Mouse (Mus musculus) Muller cell, postnatal 12 days (primary cell): ENCODE measurements around the gene Nr6a1.

ENCODE experiments used
- DNase-seq: peaks from one replicate; pipeline ENCODE4 v3.0.0-alpha.2; 2015; ENCODE audit errors: inconsistent ontology term

The Nr6a1 gene

GRCm38 (mm10) chr2:38783364-38783763 is 144.1 kb downstream of the Nr6a1 start:
- DNase-seq: no peak

GRCm38 (mm10) chr2:38782731-38783130 is 144.8 kb downstream of the Nr6a1 start:
- no peak for DNase-seq

- no peak for DNase-seq
These were observed 145.4 kb downstream of the Nr6a1 start for GRCm38 (mm10) chr2:38781945-38782720.

- DNase-seq: no peak
These were observed 147.5 kb downstream of the Nr6a1 start for GRCm38 (mm10) chr2:38779939-38780338.

GRCm38 (mm10) chr2:38777326-38777725 is 150.2 kb downstream of the Nr6a1 start:
- no peak for DNase-seq

DNA sequence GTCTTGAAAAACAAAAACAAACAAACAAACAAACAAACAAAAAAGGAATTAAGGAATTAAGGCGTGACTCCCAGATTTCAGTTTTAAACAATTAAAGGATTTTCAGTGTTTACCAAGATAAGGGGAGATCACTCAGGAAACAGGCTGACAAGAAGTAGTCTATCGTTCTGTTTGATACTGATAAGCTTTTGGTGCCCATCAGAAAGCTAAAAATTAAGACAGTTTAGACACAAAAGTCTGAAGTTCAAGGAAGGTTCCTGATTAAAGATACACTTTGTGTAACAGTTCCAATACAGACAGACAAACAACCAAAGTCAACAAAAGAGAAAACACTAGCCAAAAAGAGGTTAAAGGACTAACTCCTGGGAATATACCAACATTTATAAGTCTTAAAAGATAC is 152.6 kb downstream of the Nr6a1 start:
- DNase-seq: no peak

DNA sequence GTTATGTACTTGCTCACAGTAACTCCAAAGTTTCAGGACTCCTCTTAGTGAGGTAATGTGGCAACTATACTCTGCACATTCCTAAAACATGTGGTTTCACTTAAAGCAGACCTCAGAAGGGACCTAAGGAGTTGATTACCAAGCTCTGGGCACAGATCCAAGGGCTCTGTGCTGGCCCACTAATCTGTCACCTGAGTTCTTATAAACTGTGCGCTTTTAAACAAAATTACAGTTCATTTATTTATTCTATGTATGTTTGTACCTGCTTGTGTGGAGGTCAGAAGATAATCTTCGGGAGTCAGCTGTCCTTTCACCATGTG is 156.1 kb downstream of the Nr6a1 start:
- no peak for DNase-seq

GRCm38 (mm10) chr2:38770772-38771477 is 156.6 kb downstream of the Nr6a1 start:
- no peak for DNase-seq

DNA sequence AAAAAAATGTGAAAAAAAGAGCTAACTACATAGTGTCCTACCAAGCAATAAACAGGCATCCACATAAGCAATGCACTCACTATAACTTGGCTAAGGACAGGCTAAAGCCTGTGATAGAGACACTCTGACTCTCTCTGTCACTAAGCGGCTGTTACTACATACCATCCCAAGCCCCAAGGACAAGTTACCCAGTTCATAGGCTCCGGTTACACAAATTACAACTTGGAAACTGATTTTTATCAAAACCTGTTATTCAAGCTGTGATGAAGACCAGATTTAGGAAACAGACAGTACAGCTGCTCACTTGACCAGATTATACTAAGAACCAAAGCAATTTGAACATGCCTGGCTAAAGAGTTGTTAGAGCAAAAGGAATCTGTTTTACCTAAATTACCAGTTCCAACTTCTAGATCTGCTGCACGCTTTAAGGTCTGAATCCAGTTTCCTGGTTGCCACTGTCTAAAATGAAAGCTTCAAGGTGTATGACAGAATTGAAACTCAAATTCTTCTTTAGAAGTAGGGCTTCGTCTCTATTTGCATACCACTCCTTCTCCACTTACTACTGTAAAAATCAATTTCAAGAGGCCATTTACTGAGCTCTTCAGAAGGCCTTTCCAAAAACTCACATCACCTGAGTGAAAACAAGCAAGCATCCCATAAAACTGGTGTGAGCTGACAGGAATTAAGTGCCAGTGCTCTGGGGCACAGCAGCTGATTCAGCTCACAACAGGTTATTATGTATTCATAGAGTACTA is 160.1 kb downstream of the Nr6a1 start:
- no peak for DNase-seq

DNA sequence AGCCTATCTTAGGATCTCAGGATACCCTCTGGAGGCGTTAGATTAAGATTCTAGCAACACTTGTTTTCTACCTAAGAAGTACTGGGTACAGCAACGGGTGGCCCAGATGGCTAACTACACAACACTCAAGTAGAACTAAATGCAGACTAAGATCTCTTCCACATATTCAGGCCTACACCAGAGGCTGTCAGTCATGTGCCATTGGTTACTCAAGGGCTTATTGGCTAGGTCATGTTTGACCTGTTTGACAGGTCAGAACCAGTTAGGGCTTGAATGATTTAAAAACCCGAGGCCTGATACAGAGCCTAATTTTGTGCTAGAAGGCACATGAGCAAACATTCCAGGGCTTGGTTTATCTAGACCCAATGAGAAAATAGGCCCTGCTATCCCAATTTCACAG is 187.6 kb downstream of the Nr6a1 start:
- no peak for DNase-seq

- DNase-seq: peak; percentile 60
These were observed 188.1 kb downstream of the Nr6a1 start for GRCm38 (mm10) chr2:38739410-38739809.

DNA sequence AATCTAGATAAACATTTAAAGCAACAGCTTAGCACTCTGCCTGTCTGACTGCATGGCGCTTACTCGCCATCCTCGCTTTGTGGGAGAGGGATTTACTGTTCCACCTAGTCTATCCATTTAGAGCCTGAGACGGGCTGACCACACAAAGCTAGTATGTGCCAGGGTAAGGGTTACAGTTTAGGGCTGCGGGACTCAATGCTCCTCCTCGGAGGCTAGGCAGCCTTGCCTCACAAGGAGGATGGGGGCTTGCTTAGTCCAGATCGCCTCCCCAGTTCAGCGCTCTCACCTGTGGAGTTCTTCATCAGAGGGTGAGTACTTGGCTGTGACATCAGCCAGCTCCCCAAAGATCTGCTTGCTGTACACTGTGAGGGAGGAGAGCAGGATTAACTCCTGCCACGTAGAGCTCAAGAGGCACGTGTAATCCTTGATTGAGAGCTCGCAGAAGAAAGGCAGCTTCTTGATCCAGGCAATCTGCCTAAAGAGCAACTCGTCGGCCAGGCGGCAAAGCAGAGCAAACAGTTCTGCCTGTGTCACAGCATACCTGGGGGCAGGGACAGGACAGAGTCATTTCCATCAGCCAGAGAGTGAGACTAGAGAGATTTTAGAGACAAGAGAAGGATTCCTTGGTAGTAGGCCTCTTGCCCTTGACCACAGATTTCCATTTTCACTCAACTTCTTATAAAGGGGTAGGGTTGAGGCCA is 188.7 kb downstream of the Nr6a1 start:
- DNase-seq: no peak

DNA sequence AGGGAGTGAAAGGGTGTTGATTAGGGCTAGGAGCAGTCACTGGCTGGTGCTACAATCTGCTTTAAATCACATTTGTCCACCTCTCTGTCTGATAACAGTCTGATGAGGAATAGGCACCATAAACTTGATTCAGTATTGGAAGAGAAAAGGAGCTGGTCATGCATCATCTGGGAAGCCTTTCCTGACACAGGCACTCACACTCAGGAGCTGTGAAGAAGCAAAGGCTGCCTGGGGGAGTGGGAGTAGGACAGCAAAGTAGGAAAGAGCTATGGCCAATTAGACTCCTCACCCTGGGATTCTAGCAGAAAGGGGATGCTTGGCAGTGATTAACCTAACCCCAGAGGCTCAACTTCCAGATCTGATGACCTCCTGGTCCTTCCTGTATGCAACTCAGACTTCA is 191.7 kb downstream of the Nr6a1 start:
- DNase-seq: no peak

DNA sequence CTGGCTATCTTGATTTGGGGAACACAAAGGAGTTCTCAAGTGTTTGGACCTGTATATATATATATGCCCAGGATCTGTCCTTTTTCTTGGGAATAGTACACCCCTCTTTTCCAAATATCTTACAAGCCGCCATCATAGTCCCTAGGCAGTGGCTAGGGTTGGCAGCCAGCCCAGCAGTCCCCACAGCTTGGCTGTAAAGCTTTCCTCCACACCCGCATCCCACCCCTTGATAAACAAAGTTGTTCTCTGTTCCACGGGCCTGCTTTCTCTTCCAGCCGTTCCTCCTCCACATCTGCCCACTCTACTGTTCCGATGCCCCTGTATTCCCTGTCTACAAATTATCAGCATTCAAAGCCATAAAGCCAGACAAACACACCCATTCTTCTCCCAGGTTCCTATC is 192.8 kb downstream of the Nr6a1 start:
- DNase-seq: no peak

DNA sequence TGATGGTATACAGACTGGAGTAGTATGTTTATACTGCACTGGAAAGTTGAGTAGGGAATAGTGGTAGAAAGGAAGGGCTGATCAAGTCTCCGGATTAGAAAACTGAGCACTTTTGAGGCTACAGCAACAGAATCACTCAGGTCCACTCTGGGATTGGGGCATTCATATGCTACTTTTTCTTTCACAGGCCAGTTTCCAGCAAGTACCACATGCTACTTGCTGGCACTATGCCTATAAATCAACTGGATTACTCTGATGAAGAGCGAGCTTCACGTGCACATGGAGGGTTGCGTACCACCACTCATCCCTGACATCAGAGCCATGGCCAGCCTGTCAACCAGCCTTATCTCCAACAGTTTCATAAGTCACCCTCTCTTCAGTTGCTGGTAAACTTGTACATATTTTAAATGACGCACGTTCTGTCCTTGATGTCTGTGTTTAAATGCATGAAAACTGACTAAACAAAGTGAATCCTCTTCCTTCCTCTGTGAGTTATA is 197.1 kb downstream of the Nr6a1 start:
- DNase-seq: no peak

DNA sequence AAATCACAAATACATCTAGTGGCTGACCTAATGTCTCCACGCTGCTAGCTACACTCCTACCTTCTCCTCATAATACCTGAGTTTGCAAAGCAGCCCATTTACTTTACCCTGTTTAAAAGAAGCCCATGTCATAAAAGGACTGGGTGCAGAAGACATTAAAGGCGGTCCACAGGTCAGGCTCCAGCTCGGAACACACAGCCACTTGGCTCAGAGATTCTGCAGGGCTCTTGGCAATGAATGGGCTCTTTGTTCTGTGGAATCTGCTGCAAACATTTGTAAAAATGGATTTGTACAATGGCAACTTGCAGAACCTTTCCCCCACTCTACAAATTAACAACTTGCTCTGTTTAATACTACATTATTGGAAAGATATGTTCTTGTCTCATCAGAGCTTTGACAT is 202.1 kb downstream of the Nr6a1 start:
- DNase-seq: peak; percentile 57

DNA sequence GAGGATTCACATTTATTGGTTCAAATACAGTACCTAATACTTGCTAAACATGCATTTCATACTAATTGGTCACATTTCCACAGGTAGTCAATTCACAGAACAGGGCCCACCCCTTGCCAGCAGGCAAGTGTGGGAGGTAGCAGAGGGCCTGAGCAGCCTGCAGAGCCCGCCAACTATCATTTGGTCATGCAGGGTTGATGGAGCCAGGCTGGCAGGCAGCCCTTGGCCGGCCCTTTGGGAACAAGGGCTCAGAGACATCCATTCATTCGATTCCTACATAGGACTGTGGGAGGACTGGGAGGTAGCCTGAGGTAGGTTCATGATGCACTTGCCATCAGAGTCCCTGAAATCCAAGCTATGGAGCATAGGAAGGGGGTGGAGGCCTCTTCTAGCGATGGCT is 204.1 kb downstream of the Nr6a1 start:
- DNase-seq: peak; percentile 76

GRCm38 (mm10) chr2:38722076-38722475 is 205.4 kb downstream of the Nr6a1 start:
- DNase-seq: no peak

DNA sequence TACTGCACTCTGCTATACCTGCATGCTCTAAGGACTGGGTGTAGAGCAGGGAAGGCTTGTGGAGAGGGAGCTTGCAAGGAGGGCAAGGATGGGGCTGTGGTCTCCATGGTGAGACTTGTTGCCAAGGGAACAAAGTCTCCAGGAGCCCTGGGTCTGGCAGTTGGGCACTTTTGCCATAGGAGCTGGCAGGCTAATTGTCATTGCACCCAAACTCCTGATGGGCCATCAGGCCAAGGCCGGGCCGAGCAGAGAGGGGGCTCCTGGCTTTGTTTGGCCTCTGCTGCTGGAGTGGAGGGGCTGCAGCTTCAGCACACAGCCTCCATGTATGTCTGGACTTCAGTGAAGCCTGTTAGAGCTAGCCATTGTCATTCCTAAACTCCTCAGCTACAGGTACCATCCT is 206.8 kb downstream of the Nr6a1 start:
- no peak for DNase-seq

GRCm38 (mm10) chr2:38719354-38719753 is 208.1 kb downstream of the Nr6a1 start:
- no peak for DNase-seq

DNA sequence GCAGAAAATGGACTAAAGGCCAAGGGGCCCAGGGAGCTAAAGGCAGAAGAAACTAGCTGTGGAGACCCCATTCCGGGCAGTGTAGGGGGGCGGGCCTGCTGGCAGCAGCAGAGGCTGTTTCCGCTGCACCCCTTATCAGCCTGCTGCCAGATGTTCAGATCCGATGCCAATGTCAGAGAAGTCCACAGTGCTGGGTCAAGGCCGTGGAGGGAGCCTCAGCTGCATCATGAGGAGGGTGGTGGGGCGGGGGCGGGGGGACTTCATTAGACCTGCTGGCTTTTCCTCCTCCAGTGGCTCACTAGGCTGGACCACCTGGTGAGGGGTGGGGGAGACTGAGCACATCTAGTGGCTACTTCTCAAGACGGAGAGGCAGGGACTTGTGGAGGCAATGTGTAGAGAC is 208.8 kb downstream of the Nr6a1 start:
- no peak for DNase-seq

DNA sequence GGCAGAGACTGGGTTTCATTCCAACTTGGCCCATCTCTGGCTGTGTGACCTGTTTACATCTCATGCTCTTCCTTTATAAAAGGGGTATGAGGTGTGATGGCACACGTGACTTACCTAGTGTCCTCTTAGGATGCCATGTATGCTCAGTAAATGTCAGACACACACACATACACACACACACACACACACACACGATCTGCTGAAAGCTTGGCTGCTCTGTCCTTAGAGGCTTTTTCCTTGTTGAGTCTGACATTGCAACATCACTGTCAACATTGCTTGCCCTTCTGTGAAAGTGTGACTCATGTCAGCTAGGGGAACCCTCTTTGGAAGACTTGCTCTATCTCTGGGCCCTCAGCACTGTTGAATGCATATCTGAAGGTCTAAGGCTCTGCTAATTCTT is 210.1 kb downstream of the Nr6a1 start:
- no peak for DNase-seq
